ENCODE assay signal across 9 mouse cellular contexts in genomic region chr14:41983225-41983624, GRCm38 (mm10). TPM values are rescaled to one million over a fixed set of nuclear protein-coding genes. Genes with fewer than 3 reads are reported as not detected.
DNase-seq lines count a peak whose midpoint lies in the region; TF ChIP-seq lines count a peak whose summit lies in the region.
"Not testable (repeated sequence)": the region's sequence is repeated elsewhere in the genome, so short reads cannot be mapped to it uniquely, and the experiment has no call there.
"Had no signal": no experiment of that assay in that cellular context is flagged by ENCODE, and none has a peak within 500 bp of the region (broad histone marks: within the 10 kb centered on the region; RNA-seq: fewer than 3 reads in every experiment).

Gm3543 (minus strand) TSS chr14:41983325.

- not testable (repeated sequence) for H3K4me1 ChIP-seq in testis, adult 2 months (ENCODE audit: control insufficient read depth, insufficient read depth, low read length)

- H3K36me3 ChIP-seq in testis, adult 2 months (ENCODE audit: control insufficient read depth, insufficient read depth, low read length): not testable (repeated sequence)

- peak; percentile 51 for DNase-seq in heart, adult 11 months

- H3K4me3 ChIP-seq in testis, adult 2 months (ENCODE audit: control insufficient read depth, low read depth, low read length): peak within 1 kb of the TSS; percentile 20

- H3K27me3 ChIP-seq in testis, adult 2 months (ENCODE audit: control insufficient read depth, insufficient read depth, low read length): not testable (repeated sequence)

- not testable (repeated sequence) for TF ChIP-seq CTCF in testis, adult 2 months (IDR thresholded peaks at IDR 0.05; ENCODE audit: control insufficient read depth, insufficient read depth, insufficient replicate concordance, low read depth, low read length)

- H3K27ac ChIP-seq in testis, adult 2 months (ENCODE audit: control insufficient read depth, insufficient read depth, low read depth, low read length): not testable (repeated sequence)

- TF ChIP-seq POLR2A in testis, adult 2 months (IDR thresholded peaks at IDR 0.05; ENCODE audit: control insufficient read depth, low read depth, low read length): not testable (repeated sequence)

RNA-seq across cellular contexts. Expression of gene Gm3543, which starts in this region (rescaled TPM):
- 16.1 and 19.3 TPM in 2 replicates for polyA plus RNA-seq in testis, adult 2 months (2012; rRNA removed)
- polyA plus RNA-seq: activated CD4-positive, CD25-positive, alpha-beta regulatory T cell, adult 4 months; adrenal gland, adult 2 months; brain, embryonic 14.5 days; CD4-positive, CD25-positive, alpha-beta regulatory T cell, adult 4 months; cerebellum, adult 2 months; G1E; Patski had no signal
